20 mouse cellular contexts compared by ENCODE assay signal in the genomic region with DNA sequence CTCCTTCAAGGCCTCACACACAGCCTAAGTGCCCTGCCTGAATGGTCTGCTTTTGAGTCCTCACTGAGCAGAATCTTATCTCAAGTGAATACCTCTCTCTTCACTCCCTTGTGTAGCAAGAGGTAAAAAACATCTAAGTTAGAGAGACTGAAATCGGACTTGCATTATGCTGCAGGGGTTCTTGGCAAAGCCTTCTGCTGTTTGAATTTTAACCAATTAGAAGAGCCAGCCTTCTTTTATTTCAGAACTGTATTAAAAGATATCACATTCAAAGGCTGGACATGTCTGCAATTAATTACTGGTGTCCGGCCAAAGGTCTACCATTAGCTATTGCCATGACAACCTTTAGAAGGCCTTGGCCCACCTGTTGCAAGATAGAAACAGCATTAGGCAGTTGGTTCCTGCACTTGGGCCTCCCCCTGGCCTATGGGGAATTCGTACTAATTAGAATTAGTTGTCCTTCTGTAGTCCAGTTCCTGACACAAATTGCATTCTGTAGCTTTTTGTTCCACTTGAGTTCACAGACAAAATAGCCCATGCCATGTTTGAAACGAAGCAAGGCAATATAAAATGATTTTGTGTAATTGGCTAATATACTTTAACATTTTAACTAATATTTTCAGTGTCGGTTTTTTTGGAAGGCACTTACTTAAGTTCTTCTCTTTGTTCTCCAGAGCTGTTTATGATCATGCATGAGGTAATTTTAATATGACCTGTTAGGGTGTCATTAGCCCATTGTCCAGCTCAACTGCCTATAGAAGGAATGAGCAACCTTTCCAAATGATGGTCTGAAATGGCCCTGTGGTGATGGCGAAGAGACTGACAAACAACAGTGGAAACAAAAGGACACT.
DNase-seq lines count a peak whose midpoint lies in the region; ATAC-seq and TF ChIP-seq lines count a peak whose summit lies in the region.
"Had no signal": no experiment of that assay in that cellular context is flagged by ENCODE, and none has a peak within 500 bp of the region (broad histone marks: within the 10 kb centered on the region; RNA-seq: fewer than 3 reads in every experiment).

No protein-coding gene starts in this region.

- no peaks in the 10 kb centered on the region for H3K27me3 ChIP-seq in kidney, embryonic 14.5 days (ENCODE audit: control insufficient read depth, insufficient read depth, low read length)
- H3K27me3 ChIP-seq in forebrain, embryonic 13.5 days: no peaks in the 10 kb centered on the region
- no peaks in the 10 kb centered on the region for H3K27me3 ChIP-seq in intestine, postnatal 0 days (replicated peaks; ENCODE audit: control insufficient read depth, insufficient read depth, low read length)
- no peaks in the 10 kb centered on the region for H3K27me3 ChIP-seq in liver, postnatal 0 days (ENCODE audit: insufficient read depth, low read length)
- H3K27me3 ChIP-seq: embryonic facial prominence, embryonic 12.5 days; limb, embryonic 15.5 days; liver, embryonic 15.5 days; midbrain, embryonic 15.5 days had no signal

- H3K4me3 ChIP-seq in kidney, embryonic 14.5 days (ENCODE audit: low read length): no peak overlapping the region
- no peak overlapping the region for H3K4me3 ChIP-seq in forebrain, embryonic 13.5 days
- H3K4me3 ChIP-seq in intestine, postnatal 0 days (ENCODE audit: low read depth, low read length): no peak overlapping the region
- no peak overlapping the region for H3K4me3 ChIP-seq in liver, postnatal 0 days (ENCODE audit: low read depth, low read length)
- H3K4me3 ChIP-seq: embryonic facial prominence, embryonic 12.5 days; limb, embryonic 15.5 days; liver, embryonic 15.5 days; midbrain, embryonic 15.5 days had no signal

- DNase-seq in kidney, adult 11 months: peak; percentile 4
- DNase-seq in A20 (ENCODE audit: low read depth, low spot score): peak; percentile 27
- peak; percentile 81 for DNase-seq in Muller cell, postnatal 12 days (ENCODE audit: inconsistent ontology term)
- DNase-seq in heart, adult 18-20 months: no peak
- DNase-seq in liver, postnatal 0 days: no peak
- DNase-seq: adrenal gland, postnatal 10 days; cerebellum, postnatal 25 days; heart, postnatal 36 days; kidney, postnatal 10 days; lung, postnatal 10 days; right cerebral cortex, postnatal 4 days; thymus, adult 2 months had no signal

- WGBS in kidney, embryonic 14.5 days: 72% methylated on average over 6 of the region's 6 CpGs
- WGBS in forebrain, embryonic 13.5 days: 15% methylated on average over 6 of the region's 6 CpGs
- 83% methylated on average over 6 of the region's 6 CpGs for WGBS in intestine, postnatal 0 days
- 76% methylated on average over 6 of the region's 6 CpGs for WGBS in liver, postnatal 0 days (ENCODE audit: insufficient replicate concordance)

- no peaks in the 10 kb centered on the region for H3K9me3 ChIP-seq in kidney, embryonic 14.5 days (ENCODE audit: control insufficient read depth, low read length)
- H3K9me3 ChIP-seq in forebrain, embryonic 13.5 days (replicated peaks): peaks cover 5% of the 10 kb centered on the region; the same call in 1 of the 2 replicates
- H3K9me3 ChIP-seq in intestine, postnatal 0 days (ENCODE audit: control insufficient read depth): no peaks in the 10 kb centered on the region
- no peaks in the 10 kb centered on the region for H3K9me3 ChIP-seq in liver, postnatal 0 days (ENCODE audit: low read length)
- H3K9me3 ChIP-seq: embryonic facial prominence, embryonic 12.5 days; limb, embryonic 15.5 days; liver, embryonic 15.5 days; midbrain, embryonic 15.5 days had no signal

- TF ChIP-seq CTCF in intestine, postnatal 0 days (IDR thresholded peaks at IDR 0.05; ENCODE audit: low read depth): no peak
- no peak for TF ChIP-seq CTCF in liver, postnatal 0 days (IDR thresholded peaks at IDR 0.05; ENCODE audit: low read depth)

- no peaks in the 10 kb centered on the region for H3K36me3 ChIP-seq in kidney, embryonic 14.5 days (ENCODE audit: control insufficient read depth, insufficient read depth, low read length)
- H3K36me3 ChIP-seq in forebrain, embryonic 13.5 days (ENCODE audit: poor library complexity, severe bottlenecking): no peaks in the 10 kb centered on the region
- no peaks in the 10 kb centered on the region for H3K36me3 ChIP-seq in intestine, postnatal 0 days (ENCODE audit: control insufficient read depth, insufficient read depth)
- H3K36me3 ChIP-seq in liver, postnatal 0 days (replicated peaks; ENCODE audit: insufficient read depth, low read length): no peaks in the 10 kb centered on the region
- H3K36me3 ChIP-seq: embryonic facial prominence, embryonic 12.5 days; limb, embryonic 15.5 days; liver, embryonic 15.5 days; midbrain, embryonic 15.5 days had no signal

- no peak for ATAC-seq in kidney, embryonic 14.5 days (ENCODE audit: low FRiP score, low TSS enrichment)
- peak; percentile 80 for ATAC-seq in forebrain, embryonic 13.5 days
- no peak for ATAC-seq in intestine, postnatal 0 days
- no peak for ATAC-seq in liver, postnatal 0 days
- ATAC-seq: activated CD4-positive, CD25-positive, alpha-beta regulatory T cell, adult 4 months; midbrain, embryonic 15.5 days had no signal

- no peak overlapping the region for H3K4me2 ChIP-seq in kidney, embryonic 14.5 days (replicated peaks; ENCODE audit: low read depth, low read length)
- peak overlapping the region; percentile 28 for H3K4me2 ChIP-seq in forebrain, embryonic 13.5 days
- no peak overlapping the region for H3K4me2 ChIP-seq in intestine, postnatal 0 days (replicated peaks; ENCODE audit: low read depth)
- H3K4me2 ChIP-seq in liver, postnatal 0 days (ENCODE audit: low read depth, low read length): no peak overlapping the region
- H3K4me2 ChIP-seq: embryonic facial prominence, embryonic 12.5 days; limb, embryonic 15.5 days; liver, embryonic 15.5 days; midbrain, embryonic 15.5 days had no signal

- no peak overlapping the region for H3K9ac ChIP-seq in kidney, embryonic 14.5 days (ENCODE audit: low read depth, low read length)
- H3K9ac ChIP-seq in forebrain, embryonic 13.5 days: no peak overlapping the region
- H3K9ac ChIP-seq in intestine, postnatal 0 days (ENCODE audit: low read depth, low read length): no peak overlapping the region
- no peak overlapping the region for H3K9ac ChIP-seq in liver, postnatal 0 days (replicated peaks)
- H3K9ac ChIP-seq: embryonic facial prominence, embryonic 12.5 days; limb, embryonic 15.5 days; liver, embryonic 15.5 days; midbrain, embryonic 15.5 days had no signal

- TF ChIP-seq EP300 in liver, postnatal 0 days (IDR thresholded peaks at IDR 0.05; ENCODE audit: low read depth): no peak

- no peaks in the 10 kb centered on the region for H3K4me1 ChIP-seq in kidney, embryonic 14.5 days (ENCODE audit: control insufficient read depth, insufficient read depth, low read length)
- peaks cover 24% of the 10 kb centered on the region for H3K4me1 ChIP-seq in forebrain, embryonic 13.5 days
- no peaks in the 10 kb centered on the region for H3K4me1 ChIP-seq in intestine, postnatal 0 days (replicated peaks; ENCODE audit: control insufficient read depth, insufficient read depth, low read length)
- no peaks in the 10 kb centered on the region for H3K4me1 ChIP-seq in liver, postnatal 0 days (ENCODE audit: insufficient read depth)
- H3K4me1 ChIP-seq: limb, embryonic 15.5 days; liver, embryonic 15.5 days; midbrain, embryonic 15.5 days had no signal

- no peak overlapping the region for H3K27ac ChIP-seq in kidney, embryonic 14.5 days (ENCODE audit: low read depth, low read length)
- no peak overlapping the region for H3K27ac ChIP-seq in forebrain, embryonic 13.5 days
- no peak overlapping the region for H3K27ac ChIP-seq in intestine, postnatal 0 days (ENCODE audit: low read depth, low read length)
- H3K27ac ChIP-seq in liver, postnatal 0 days (ENCODE audit: low read depth): no peak overlapping the region
- H3K27ac ChIP-seq: embryonic facial prominence, embryonic 12.5 days; limb, embryonic 15.5 days; liver, embryonic 15.5 days; midbrain, embryonic 15.5 days had no signal

Comparison
In these comparisons a context has a peak if more than half of its experiments do, and no peak if none do; other contexts are left out.
1. DNase-seq: peak in kidney, adult 11 months (single experiment), A20 (single experiment) and Muller cell, postnatal 12 days (single experiment); none in heart, adult 18-20 months (0 of 2) and liver, postnatal 0 days (single experiment).